Mouse (Mus musculus): ENCODE measurements around the gene Mef2d.

GRCm38 (mm10) chr3:88205563-88206491 lies 63.7 kb downstream of the Mef2d start:
- TF ChIP-seq POLR2AphosphoS2 (IDR thresholded peaks at IDR 0.05; ENCODE audit: insufficient read length, low read depth) (no peak), POLR2A (IDR thresholded peaks at IDR 0.05; ENCODE audit: insufficient read length, low read depth) (no peak), MYOG (IDR thresholded peaks at IDR 0.05; ENCODE audit: control insufficient read depth in 1 of 3, insufficient read depth in 1 of 3, insufficient read length in 2 of 3, low read depth in 2 of 3) (no peak), MAX (IDR thresholded peaks at IDR 0.05; ENCODE audit: low read depth) (no peak), MYOD1 (IDR thresholded peaks at IDR 0.05; ENCODE audit: control insufficient read depth in 1 of 3, insufficient read length in 2 of 3, low read depth in 2 of 3) (no peak), TCF12 (IDR thresholded peaks at IDR 0.05; ENCODE audit: insufficient read depth, poor library complexity, severe bottlenecking) (no peak), E2F4 (IDR thresholded peaks at IDR 0.05; ENCODE audit: insufficient read depth) (no peak), USF1 (IDR thresholded peaks at IDR 0.05; ENCODE audit: low read depth) (no peak), TCF3 (IDR thresholded peaks at IDR 0.05; ENCODE audit: insufficient read length, low read depth) (no peak), CEBPB (IDR thresholded peaks at IDR 0.05; ENCODE audit: insufficient read depth, poor library complexity, severe bottlenecking) (no peak)

Measured in myocyte (in vitro differentiated cells).